Mouse (Mus musculus) embryonic fibroblast, embryonic 13.5 days (primary cell): ENCODE data around the gene Tpk1.

Experiments used
- CTCF ChIP-seq: IDR thresholded peaks from 2 replicates; pipeline ENCODE4 v1.5.1; 2011; ENCODE audit warnings: mild to moderate bottlenecking, control low read depth, low read length, moderate library complexity, borderline replicate concordance; ENCODE audit not compliant: insufficient read depth
- POLR2A ChIP-seq: IDR thresholded peaks from 2 replicates; pipeline ENCODE4 v1.6.1; 2011; ENCODE audit warnings: low read depth, mild to moderate bottlenecking, control low read depth, low read length, moderate library complexity

- no peak for TF ChIP-seq CTCF
- TF ChIP-seq POLR2A = no peak
Measured at GRCm38 (mm10) chr6:43387273-43387672, 278.8 kb downstream of the Tpk1 start.
